Mouse (Mus musculus) olfactory bulb, adult 2 months (tissue): ENCODE measurements at regions not wholly inside any gene's neighbourhood (a gene's known extent, or its start where the extent isn't known, plus 50 kb on each side); places are given as distances from the start of the nearest gene placed in this dataset.

Experiments
- H3K27ac ChIP-seq: fragments of 200-500 bp; 2 replicates; pipeline ENCODE4 v1.5.1; 2012; ENCODE audit warnings: low read depth, low read length; ENCODE audit not compliant: insufficient read depth
- H3K4me1 ChIP-seq: fragments of 200-500 bp; 2 replicates; pipeline ENCODE4 v1.6.1; 2012; ENCODE audit warnings: low read length; ENCODE audit not compliant: control insufficient read depth, insufficient read depth
- H3K4me3 ChIP-seq: fragments of 200-500 bp; 2 replicates; pipeline ENCODE4 v1.5.1; 2012; ENCODE audit warnings: mild to moderate bottlenecking, low read depth, low read length, moderate library complexity; ENCODE audit not compliant: insufficient read depth
- CTCF ChIP-seq: fragments of 200-500 bp; IDR thresholded peaks from 2 replicates; pipeline ENCODE4 v1.5.1; 2012; ENCODE audit warnings: low read depth, mild to moderate bottlenecking, low read length, moderate library complexity; ENCODE audit not compliant: insufficient read depth
- POLR2A ChIP-seq: fragments of 200-500 bp; IDR thresholded peaks from 2 replicates; pipeline ENCODE4 v1.6.1; 2012; ENCODE audit warnings: mild to moderate bottlenecking, low read depth, low read length, moderate library complexity; ENCODE audit not compliant: insufficient read depth
- WGBS: fragments of 180-500 bp; shearing (Covaris S2); methylation state at CpG from one replicate; pipeline ENCODE4 v1.1.7; 2018; 5-methylcytosine and 5-hydroxymethylcytosine counted together

- no peak overlapping the region for H3K27ac ChIP-seq
- no peaks in the 10 kb centered on the region for H3K4me1 ChIP-seq
- WGBS, result 70% methylated on average over 3 of the region's 3 CpGs
- no peak overlapping the region for H3K4me3 ChIP-seq
- TF ChIP-seq CTCF (no peak), POLR2A (no peak)
Observed at GRCm38 (mm10) chr1:47339718-47340439, 447.2 kb upstream of the Slc39a10 start.

DNA sequence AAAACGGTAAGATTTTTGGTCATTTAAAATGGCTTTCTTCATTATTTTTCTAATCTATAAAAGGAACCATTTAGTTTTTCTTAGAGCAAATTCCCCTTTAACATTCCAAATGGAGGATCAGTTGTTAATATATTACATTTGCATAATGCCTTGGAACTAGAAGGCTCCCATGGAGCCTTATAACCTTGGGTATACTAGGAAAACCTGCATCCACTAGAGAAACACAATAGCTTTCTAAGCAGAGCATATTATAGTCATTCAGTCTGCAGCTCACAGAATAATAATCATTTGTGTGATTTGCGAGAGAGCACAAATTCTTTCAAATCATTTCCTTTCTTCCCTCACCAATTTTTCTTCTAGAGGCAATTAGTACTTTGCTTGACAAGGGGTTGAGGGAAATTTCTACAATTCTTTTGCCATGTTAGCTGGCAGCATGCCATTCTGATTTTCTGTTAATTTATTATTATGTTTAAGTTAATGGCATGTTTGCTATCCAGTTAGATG lies 418.0 kb upstream of the Slc39a10 start:
- H3K4me3 ChIP-seq, result no peak overlapping the region
- 58% methylated on average over 2 of the region's 2 CpGs for WGBS
- no peak for TF ChIP-seq POLR2A
- no peak for TF ChIP-seq CTCF
- no peaks in the 10 kb centered on the region for H3K4me1 ChIP-seq
- H3K27ac ChIP-seq, result no peak overlapping the region

- TF ChIP-seq POLR2A (no peak), CTCF (no peak)
- no peak overlapping the region for H3K27ac ChIP-seq
- H3K4me1 ChIP-seq, result no peaks in the 10 kb centered on the region
Observed at GRCm38 (mm10) chr1:47306961-47307360, 414.3 kb upstream of the Slc39a10 start.

GRCm38 (mm10) chr1:47299311-47299710 lies 406.7 kb upstream of the Slc39a10 start:
- no peak overlapping the region for H3K27ac ChIP-seq
- TF ChIP-seq CTCF (no peak), POLR2A (no peak)
- WGBS, result 100% methylated on average over 1 of the region's 1 CpGs

More at GRCm38 (mm10) chr1:47306961-47307360, 414.3 kb upstream of the Slc39a10 start:
- no peak overlapping the region for H3K4me3 ChIP-seq

DNA sequence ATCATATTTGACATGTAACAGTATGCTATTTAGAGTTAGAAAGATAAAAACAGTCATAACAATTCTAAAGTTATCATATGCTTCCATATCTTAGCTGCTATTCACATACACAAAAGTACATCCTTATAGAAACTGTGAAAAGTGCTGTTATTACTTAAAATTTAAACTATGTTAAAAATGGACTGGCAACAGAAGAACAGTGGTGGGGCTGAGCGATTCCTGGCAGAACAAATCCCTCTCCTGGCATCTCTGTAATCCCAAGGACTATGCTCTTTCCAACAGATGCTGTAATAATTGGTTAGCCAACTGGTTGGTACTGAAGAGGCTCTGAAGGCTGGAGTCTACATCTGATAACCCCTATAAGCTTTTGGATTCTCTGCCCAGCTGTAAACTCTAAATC lies 393.0 kb upstream of the Slc39a10 start:
- no peak overlapping the region for H3K27ac ChIP-seq
- no peak for TF ChIP-seq CTCF
- no peak for TF ChIP-seq POLR2A
- no peaks in the 10 kb centered on the region for H3K4me1 ChIP-seq
- no peak overlapping the region for H3K4me3 ChIP-seq
- WGBS, result 79% methylated on average over 1 of the region's 1 CpGs

More at GRCm38 (mm10) chr1:47299311-47299710, 406.7 kb upstream of the Slc39a10 start:
- Histone ChIP-seq H3K4me1 (no peaks in the 10 kb centered on the region), H3K4me3 (no peak overlapping the region)

DNA sequence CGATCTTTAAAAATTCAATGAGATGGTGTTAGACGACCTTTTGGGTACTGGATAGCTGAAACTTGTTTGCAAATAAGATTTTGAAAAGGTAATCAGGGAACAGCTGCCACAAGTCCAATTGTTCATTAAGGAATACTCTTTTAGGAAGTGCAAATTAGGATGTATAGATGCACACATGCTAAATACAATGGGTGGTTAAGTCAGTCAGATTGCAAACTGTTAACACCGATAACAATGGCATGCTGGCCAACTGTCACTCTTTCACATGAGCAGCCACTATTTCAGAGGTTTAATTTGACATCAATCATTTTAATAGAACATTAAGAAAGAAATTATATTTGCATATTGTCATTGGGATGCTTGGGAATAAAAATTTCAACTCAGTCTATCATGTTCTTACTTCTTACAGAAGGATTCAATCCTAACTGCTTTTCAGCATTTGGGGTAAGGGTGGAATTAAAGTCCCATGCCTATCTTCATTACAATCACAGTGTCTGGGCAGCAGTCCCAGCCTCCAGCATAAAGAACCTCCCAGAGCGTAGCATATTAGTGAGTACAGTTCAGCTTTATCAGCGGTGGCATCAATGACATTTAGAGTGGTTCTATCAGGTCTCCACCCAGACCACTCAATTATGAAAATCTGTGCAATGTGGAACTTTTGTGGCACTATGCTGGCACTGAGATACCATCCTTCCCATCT lies 385.8 kb upstream of the Slc39a10 start:
- 52% methylated on average over 5 of the region's 5 CpGs for WGBS
- H3K27ac ChIP-seq, result no peak overlapping the region

DNA sequence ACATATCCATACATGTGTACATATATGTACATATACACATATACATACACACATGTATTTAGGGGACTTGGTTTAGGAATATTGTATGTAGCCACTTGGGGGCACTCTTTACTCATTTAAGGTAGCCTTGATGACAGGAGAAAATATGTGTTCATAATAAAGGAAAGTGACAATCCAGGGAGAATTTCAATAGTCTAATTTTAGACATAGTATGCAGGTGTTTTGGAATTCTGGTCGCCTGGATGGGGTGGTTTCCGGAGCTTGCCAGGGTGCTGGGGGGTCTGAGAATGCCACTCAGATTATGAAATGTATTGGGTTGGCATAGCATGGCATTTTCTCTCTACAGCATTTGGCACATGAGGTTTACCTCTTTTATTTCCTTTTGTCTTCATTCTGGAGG lies 385.2 kb upstream of the Slc39a10 start:
- TF ChIP-seq CTCF (no peak), POLR2A (no peak)
- Histone ChIP-seq H3K4me1 (no peaks in the 10 kb centered on the region), H3K27ac (no peak overlapping the region), H3K4me3 (no peak overlapping the region)
- 6% methylated on average over 2 of the region's 2 CpGs for WGBS

More for the DNA sequence above, 385.8 kb upstream of the Slc39a10 start:
- TF ChIP-seq CTCF (no peak), POLR2A (no peak)
- no peaks in the 10 kb centered on the region for H3K4me1 ChIP-seq
- no peak overlapping the region for H3K4me3 ChIP-seq

DNA sequence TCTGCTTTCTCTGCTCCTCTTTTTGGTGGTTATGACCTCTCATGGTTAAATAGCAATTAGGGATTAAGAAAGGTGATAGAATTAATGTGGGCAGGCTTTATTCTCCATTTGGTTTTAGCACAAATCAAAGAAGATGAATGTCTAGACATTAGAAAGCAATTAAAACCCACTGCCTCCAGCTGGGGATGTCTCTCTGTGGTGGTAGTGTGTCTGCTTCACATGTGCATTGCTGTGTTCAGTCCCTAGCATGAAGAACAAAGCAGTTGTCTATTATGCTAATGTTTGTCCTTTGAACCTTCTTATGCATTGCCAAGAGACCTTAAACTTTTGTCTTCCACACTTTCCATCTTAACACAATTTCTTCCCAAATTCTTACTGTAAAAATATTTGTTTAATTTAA lies 379.5 kb upstream of the Slc39a10 start:
- Histone ChIP-seq H3K4me3 (no peak overlapping the region), H3K4me1 (no peaks in the 10 kb centered on the region), H3K27ac (no peak overlapping the region)
- TF ChIP-seq CTCF (no peak), POLR2A (no peak)

DNA sequence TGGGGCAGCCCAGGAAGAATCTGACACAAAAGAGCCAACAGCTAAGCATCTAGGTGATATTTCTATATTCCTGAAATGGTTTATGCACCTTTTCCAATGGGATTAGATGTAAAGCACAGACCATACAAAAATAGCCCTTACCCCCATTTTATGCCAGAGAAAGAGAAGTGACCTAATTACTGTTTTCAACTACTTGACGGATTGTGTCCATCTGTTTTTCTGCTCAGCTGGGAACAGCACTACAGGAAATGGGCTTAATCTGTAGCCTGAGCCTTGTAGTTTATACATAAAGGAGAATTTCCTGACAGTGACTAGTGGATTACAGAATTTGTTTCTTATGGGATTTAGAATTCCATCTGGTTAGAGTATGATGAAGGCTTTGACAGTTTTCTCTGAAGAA lies 371.0 kb upstream of the Slc39a10 start:
- 49% methylated on average over 1 of the region's 1 CpGs for WGBS
- no peak overlapping the region for H3K27ac ChIP-seq
- H3K4me1 ChIP-seq, result no peaks in the 10 kb centered on the region
- H3K4me3 ChIP-seq, result no peak overlapping the region
- TF ChIP-seq CTCF (no peak), POLR2A (no peak)
